Mouse (Mus musculus): ENCODE measurements around the gene Efna2. TPM values are rescaled to one million over a fixed set of nuclear protein-coding genes. Genes with fewer than 3 reads are reported as not detected.

Gene Efna2
- polyA plus RNA-seq, 1 experiment from 2014 or later: 50.7 TPM

- 1% methylated on average over 26 of the region's 26 CpGs for WGBS
- Histone ChIP-seq H3K4me1 (replicated peaks; ENCODE audit: control insufficient read depth, insufficient read depth, low read length) (peaks cover 43% of the 10 kb centered on the region), H3K27ac (ENCODE audit: low read depth, low read length) (peak overlapping the region; percentile 99), H3K36me3 (ENCODE audit: control insufficient read depth, insufficient read depth, low read length) (peaks cover 40% of the 10 kb centered on the region), H3K27me3 (ENCODE audit: control insufficient read depth, insufficient read depth, low read length) (no peaks in the 10 kb centered on the region), H3K4me2 (ENCODE audit: low read depth, low read length, severe bottlenecking) (peak overlapping the region; percentile 73), H3K9me3 (ENCODE audit: control insufficient read depth, low read length) (no peaks in the 10 kb centered on the region), H3K4me3 (ENCODE audit: low read depth, low read length) (peak overlapping the region; percentile 99), H3K9ac (ENCODE audit: low read length) (peak overlapping the region; percentile 100)
- peak; percentile 80 for DNase-seq (ENCODE audit: low spot score)
- ATAC-seq (replicated peaks; ENCODE audit: low FRiP score): no peak
These were observed 27.9 kb upstream of the Efna2 start for GRCm38 (mm10) chr10:80151211-80152034.

- peak overlapping the region; percentile 100 for H3K9ac ChIP-seq (ENCODE audit: low read length)
- ATAC-seq (replicated peaks; ENCODE audit: low FRiP score) (no peak), DNase-seq (ENCODE audit: low spot score) (peak; percentile 74)
- H3K36me3 ChIP-seq (ENCODE audit: control insufficient read depth, insufficient read depth, low read length): peaks cover 47% of the 10 kb centered on the region
- WGBS: 8% methylated on average over 15 of the region's 15 CpGs
- peak overlapping the region; percentile 73 for H3K4me2 ChIP-seq (ENCODE audit: low read depth, low read length, severe bottlenecking)
- H3K4me1 ChIP-seq (replicated peaks; ENCODE audit: control insufficient read depth, insufficient read depth, low read length): peaks cover 45% of the 10 kb centered on the region
- peak overlapping the region; percentile 99 for H3K4me3 ChIP-seq (ENCODE audit: low read depth, low read length)
- no peaks in the 10 kb centered on the region for H3K9me3 ChIP-seq (ENCODE audit: control insufficient read depth, low read length)
- peak overlapping the region; percentile 99 for H3K27ac ChIP-seq (ENCODE audit: low read depth, low read length)
- H3K27me3 ChIP-seq (ENCODE audit: control insufficient read depth, insufficient read depth, low read length): no peaks in the 10 kb centered on the region
These were observed 27.0 kb upstream of the Efna2 start for GRCm38 (mm10) chr10:80152071-80152872.

- Histone ChIP-seq H3K36me3 (ENCODE audit: control insufficient read depth, insufficient read depth, low read length) (peaks cover 50% of the 10 kb centered on the region), H3K27me3 (ENCODE audit: control insufficient read depth, insufficient read depth, low read length) (no peaks in the 10 kb centered on the region), H3K4me1 (replicated peaks; ENCODE audit: control insufficient read depth, insufficient read depth, low read length) (peaks cover 46% of the 10 kb centered on the region), H3K27ac (ENCODE audit: low read depth, low read length) (0 out of 2 replicates have a peak overlapping the region, but pooled peaks have one; percentile 99), H3K9ac (ENCODE audit: low read length) (peak overlapping the region; percentile 100), H3K4me2 (ENCODE audit: low read depth, low read length, severe bottlenecking) (peak overlapping the region; percentile 73), H3K4me3 (ENCODE audit: low read depth, low read length) (peak overlapping the region; percentile 99), H3K9me3 (ENCODE audit: control insufficient read depth, low read length) (no peaks in the 10 kb centered on the region)
- no peak for ATAC-seq (replicated peaks; ENCODE audit: low FRiP score)
- 43% methylated on average over 3 of the region's 3 CpGs for WGBS
- no peak for DNase-seq (ENCODE audit: low spot score)
These were observed 26.4 kb upstream of the Efna2 start for GRCm38 (mm10) chr10:80152873-80153260.

GRCm38 (mm10) chr10:80153713-80154112 is 25.6 kb upstream of the Efna2 start:
- Histone ChIP-seq H3K36me3 (ENCODE audit: control insufficient read depth, insufficient read depth, low read length) (peaks cover 50% of the 10 kb centered on the region), H3K4me2 (ENCODE audit: low read depth, low read length, severe bottlenecking) (no peak overlapping the region)
- 91% methylated on average over 19 of the region's 19 CpGs for WGBS

GRCm38 (mm10) chr10:80154384-80154783 is 24.9 kb upstream of the Efna2 start:
- no peak for DNase-seq (ENCODE audit: low spot score)
- peaks cover 59% of the 10 kb centered on the region for H3K4me1 ChIP-seq (replicated peaks; ENCODE audit: control insufficient read depth, insufficient read depth, low read length)
- no peak overlapping the region for H3K4me2 ChIP-seq (ENCODE audit: low read depth, low read length, severe bottlenecking)
- H3K36me3 ChIP-seq (ENCODE audit: control insufficient read depth, insufficient read depth, low read length): peaks cover 50% of the 10 kb centered on the region
- no peak overlapping the region for H3K4me3 ChIP-seq (ENCODE audit: low read depth, low read length)
- H3K27ac ChIP-seq (ENCODE audit: low read depth, low read length): no peak overlapping the region
- no peaks in the 10 kb centered on the region for H3K27me3 ChIP-seq (ENCODE audit: control insufficient read depth, insufficient read depth, low read length)
- H3K9me3 ChIP-seq (ENCODE audit: control insufficient read depth, low read length): no peaks in the 10 kb centered on the region
- no peak for ATAC-seq (replicated peaks; ENCODE audit: low FRiP score)
- H3K9ac ChIP-seq (ENCODE audit: low read length): no peak overlapping the region
- 89% methylated on average over 7 of the region's 7 CpGs for WGBS

More at GRCm38 (mm10) chr10:80153713-80154112, 25.6 kb upstream of the Efna2 start:
- Histone ChIP-seq H3K9ac (ENCODE audit: low read length) (no peak overlapping the region), H3K4me3 (ENCODE audit: low read depth, low read length) (peak overlapping the region; percentile 99; the same call in 1 of the 2 replicates), H3K27ac (ENCODE audit: low read depth, low read length) (no peak overlapping the region), H3K9me3 (ENCODE audit: control insufficient read depth, low read length) (no peaks in the 10 kb centered on the region), H3K4me1 (replicated peaks; ENCODE audit: control insufficient read depth, insufficient read depth, low read length) (peaks cover 53% of the 10 kb centered on the region), H3K27me3 (ENCODE audit: control insufficient read depth, insufficient read depth, low read length) (no peaks in the 10 kb centered on the region)
- ATAC-seq (replicated peaks; ENCODE audit: low FRiP score) (no peak), DNase-seq (ENCODE audit: low spot score) (no peak)

- H3K36me3 ChIP-seq (ENCODE audit: control insufficient read depth, insufficient read depth, low read length): peaks cover 50% of the 10 kb centered on the region
- no peaks in the 10 kb centered on the region for H3K27me3 ChIP-seq (ENCODE audit: control insufficient read depth, insufficient read depth, low read length)
- no peak overlapping the region for H3K4me3 ChIP-seq (ENCODE audit: low read depth, low read length)
- H3K27ac ChIP-seq (ENCODE audit: low read depth, low read length): no peak overlapping the region
- H3K4me1 ChIP-seq (replicated peaks; ENCODE audit: control insufficient read depth, insufficient read depth, low read length): peaks cover 63% of the 10 kb centered on the region
- no peak for DNase-seq (ENCODE audit: low spot score)
- 54% methylated on average over 1 of the region's 1 CpGs for WGBS
- no peaks in the 10 kb centered on the region for H3K9me3 ChIP-seq (ENCODE audit: control insufficient read depth, low read length)
- no peak overlapping the region for H3K9ac ChIP-seq (ENCODE audit: low read length)
- H3K4me2 ChIP-seq (ENCODE audit: low read depth, low read length, severe bottlenecking): no peak overlapping the region
- no peak for ATAC-seq (replicated peaks; ENCODE audit: low FRiP score)
These were observed 24.0 kb upstream of the Efna2 start for GRCm38 (mm10) chr10:80155277-80155676.

DNA sequence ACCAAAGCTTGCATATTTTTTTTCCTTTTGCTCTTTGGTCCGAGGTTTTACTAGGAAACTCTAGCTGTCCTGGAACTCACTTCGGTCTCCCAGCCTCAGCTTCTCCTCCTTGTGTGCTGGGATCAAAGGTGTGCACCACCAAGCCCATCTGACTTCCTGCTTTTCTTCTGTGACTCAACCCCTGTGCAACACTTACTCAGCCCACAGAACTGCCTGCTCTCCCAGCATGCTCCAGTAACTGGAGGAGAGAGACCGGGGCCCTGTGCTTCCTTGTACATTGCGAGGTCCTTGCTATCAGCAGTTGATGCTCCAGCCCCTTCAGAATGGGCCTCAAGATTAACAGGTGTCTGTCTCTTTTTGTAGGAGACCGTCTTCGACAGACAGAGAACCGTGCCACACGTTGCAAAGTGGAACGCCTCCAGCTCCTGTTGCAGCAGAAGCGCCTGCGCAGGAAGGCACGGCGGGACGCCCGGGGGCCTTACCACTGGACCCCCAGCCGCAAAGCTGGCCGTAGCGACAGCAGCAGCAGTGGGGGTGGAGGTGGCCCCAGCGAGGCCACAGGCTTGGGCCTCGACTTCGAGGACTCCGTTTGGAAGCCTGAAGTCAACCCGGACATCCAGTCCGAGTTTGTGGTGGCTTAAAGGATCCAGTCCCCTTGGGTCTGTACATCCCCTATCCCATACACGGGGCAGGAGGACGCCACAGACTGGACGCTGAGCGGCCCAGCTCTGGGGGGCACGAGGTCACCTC is 23.1 kb upstream of the Efna2 start:
- 0 out of 2 replicates have a peak overlapping the region, but pooled peaks have one; percentile 9 for H3K4me2 ChIP-seq (ENCODE audit: low read depth, low read length, severe bottlenecking)
- H3K27me3 ChIP-seq (ENCODE audit: control insufficient read depth, insufficient read depth, low read length): no peaks in the 10 kb centered on the region
- H3K9me3 ChIP-seq (ENCODE audit: control insufficient read depth, low read length): no peaks in the 10 kb centered on the region
- ATAC-seq (replicated peaks; ENCODE audit: low FRiP score): no peak
- H3K4me1 ChIP-seq (replicated peaks; ENCODE audit: control insufficient read depth, insufficient read depth, low read length): peaks cover 72% of the 10 kb centered on the region
- no peak overlapping the region for H3K4me3 ChIP-seq (ENCODE audit: low read depth, low read length)
- H3K27ac ChIP-seq (ENCODE audit: low read depth, low read length): peak overlapping the region; percentile 39; the same call in 1 of the 2 replicates
- WGBS: 88% methylated on average over 29 of the region's 29 CpGs
- H3K9ac ChIP-seq (ENCODE audit: low read length): no peak overlapping the region; the same call in 1 of the 2 replicates
- no peak for DNase-seq (ENCODE audit: low spot score)
- peaks cover 50% of the 10 kb centered on the region for H3K36me3 ChIP-seq (ENCODE audit: control insufficient read depth, insufficient read depth, low read length)

- Histone ChIP-seq H3K4me2 (ENCODE audit: low read depth, low read length, severe bottlenecking) (0 out of 2 replicates have a peak overlapping the region, but pooled peaks have one; percentile 9), H3K4me1 (replicated peaks; ENCODE audit: control insufficient read depth, insufficient read depth, low read length) (peaks cover 76% of the 10 kb centered on the region), H3K9me3 (ENCODE audit: control insufficient read depth, low read length) (no peaks in the 10 kb centered on the region), H3K9ac (ENCODE audit: low read length) (no peak overlapping the region), H3K36me3 (ENCODE audit: control insufficient read depth, insufficient read depth, low read length) (peaks cover 47% of the 10 kb centered on the region), H3K27me3 (ENCODE audit: control insufficient read depth, insufficient read depth, low read length) (no peaks in the 10 kb centered on the region), H3K4me3 (ENCODE audit: low read depth, low read length) (no peak overlapping the region), H3K27ac (ENCODE audit: low read depth, low read length) (peak overlapping the region; percentile 39; the same call in 1 of the 2 replicates)
- WGBS: 73% methylated on average over 7 of the region's 7 CpGs
- no peak for ATAC-seq (replicated peaks; ENCODE audit: low FRiP score)
- no peak for DNase-seq (ENCODE audit: low spot score)
These were observed 22.6 kb upstream of the Efna2 start for GRCm38 (mm10) chr10:80156752-80157053.

Data from forebrain, embryonic 11.5 days (tissue).